Mouse (Mus musculus) midbrain, embryonic 15.5 days (tissue): ENCODE data around the gene Srsf3. TPM values are rescaled to one million over a fixed set of nuclear protein-coding genes. Genes with fewer than 3 reads are reported as not detected.
"Not testable (repeated sequence)": the region's sequence is repeated elsewhere in the genome, so short reads cannot be mapped to it uniquely, and the experiment has no call there.

Source experiments
- ATAC-seq: fragments of 200-750 bp; cut with Nextera tagmentation; replicated peaks from 2 replicates; pipeline ENCODE4 v1.8.0; 2017; ENCODE audit warnings: moderate TSS enrichment
- H3K27ac ChIP-seq: fragments of 300-500 bp; sonication (generic); 2 replicates; pipeline ENCODE4 v1.5.1; 2015; ENCODE audit warnings: mild to moderate bottlenecking, inconsistent platforms
- H3K27me3 ChIP-seq: fragments of 300-500 bp; sonication (generic); replicated peaks from 2 replicates; pipeline ENCODE4 v1.6.1; 2015; ENCODE audit warnings: inconsistent platforms
- H3K36me3 ChIP-seq: fragments of 300-500 bp; sonication (generic); replicated peaks from 2 replicates; pipeline ENCODE4 v1.6.1; 2015; ENCODE audit warnings: inconsistent platforms
- H3K4me1 ChIP-seq: fragments of 300-500 bp; sonication (generic); 2 replicates; pipeline ENCODE4 v1.6.1; 2015; ENCODE audit warnings: inconsistent platforms
- H3K4me2 ChIP-seq: fragments of 300-500 bp; sonication (generic); 2 replicates; pipeline ENCODE4 v1.6.1; 2015; ENCODE audit warnings: inconsistent platforms, mild to moderate bottlenecking, moderate library complexity
- H3K4me3 ChIP-seq: fragments of 300-500 bp; sonication (generic); 2 replicates; pipeline ENCODE4 v1.5.1; 2015; ENCODE audit warnings: mild to moderate bottlenecking, inconsistent platforms
- H3K9ac ChIP-seq: fragments of 300-500 bp; sonication (generic); 2 replicates; pipeline ENCODE4 v1.6.1; 2015; ENCODE audit warnings: mild to moderate bottlenecking, inconsistent platforms
- H3K9me3 ChIP-seq: fragments of 300-500 bp; sonication (generic); 2 replicates; pipeline ENCODE4 v1.6.1; 2016; ENCODE audit warnings: inconsistent platforms
- WGBS: fragments of 180-500 bp; shearing (Covaris S2); methylation state at CpG from one replicate; pipeline ENCODE4 v1.1.7; 2015; ENCODE audit warnings: mixed read lengths; 5-methylcytosine and 5-hydroxymethylcytosine counted together
- polyA plus RNA-seq: library from polyadenylated mRNA; unstranded; fragments of >200 nt; fragmentation: Nextera tagmentation; extraction: Ambion mirVana; gene quantifications from 2 replicates; pipeline ENCODE4 v1.2.1, GENCODE M21; 2015

Srsf3 gene
- polyA plus RNA-seq, 1 experiment from 2014 or later: 442 TPM

GRCm38 (mm10) chr17:29039351-29039750 is 6.9 kb downstream of the Srsf3 start:
- no peaks in the 10 kb centered on the region for H3K27me3 ChIP-seq
- no peaks in the 10 kb centered on the region for H3K9me3 ChIP-seq
- H3K27ac ChIP-seq: no peak overlapping the region
- H3K9ac ChIP-seq: no peak overlapping the region
- no peak overlapping the region for H3K4me3 ChIP-seq
- H3K4me2 ChIP-seq: no peak overlapping the region
- peaks cover 50% of the 10 kb centered on the region for H3K4me1 ChIP-seq
- no peak for ATAC-seq
- WGBS: 75% methylated on average over 11 of the region's 11 CpGs
- H3K36me3 ChIP-seq: peaks cover 57% of the 10 kb centered on the region

DNA sequence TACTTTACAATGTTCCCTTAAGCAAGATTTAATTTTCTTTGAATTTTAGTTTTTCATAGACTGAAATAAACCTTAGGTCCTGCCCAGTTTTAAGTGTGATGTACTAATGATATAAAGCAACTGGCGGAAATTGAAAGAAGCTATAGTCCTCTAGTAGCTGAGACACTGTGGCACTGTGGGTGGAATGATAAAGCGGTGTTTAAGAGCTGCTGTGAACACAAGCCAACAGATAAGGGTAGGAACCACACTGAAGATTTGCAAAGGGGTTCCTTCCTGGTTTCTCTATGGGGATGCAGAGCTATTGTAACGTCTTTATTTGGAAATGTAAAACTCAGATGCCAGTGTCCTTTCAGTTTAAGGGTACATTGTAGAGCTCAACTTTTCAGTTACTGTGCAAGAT is 9.2 kb downstream of the Srsf3 start:
- H3K36me3 ChIP-seq: peaks cover 69% of the 10 kb centered on the region
- H3K4me1 ChIP-seq: peaks cover 32% of the 10 kb centered on the region
- not testable (repeated sequence) for H3K4me2 ChIP-seq, ATAC-seq, H3K27ac ChIP-seq, H3K9me3 ChIP-seq, H3K9ac ChIP-seq, H3K27me3 ChIP-seq, H3K4me3 ChIP-seq
- 90% methylated on average over 3 of the region's 3 CpGs for WGBS

DNA sequence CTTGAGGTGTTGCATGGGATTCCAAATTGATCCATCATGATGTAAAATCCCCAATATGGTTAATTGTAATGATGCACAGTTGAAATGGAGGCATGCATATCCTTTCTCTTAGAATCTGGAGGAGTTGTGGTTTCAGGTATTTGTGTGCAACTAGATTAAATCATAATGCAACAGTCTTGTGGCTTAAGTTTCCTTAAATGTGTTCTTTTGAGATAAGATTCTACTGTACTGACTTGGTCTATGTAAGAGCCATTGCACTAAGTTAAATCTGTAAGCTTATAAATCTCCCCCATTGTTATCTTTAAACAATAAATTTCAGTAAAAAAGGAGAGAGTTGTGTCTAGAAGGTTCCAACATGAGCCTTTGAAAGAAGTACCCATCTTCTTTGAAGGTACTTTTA is 10.1 kb downstream of the Srsf3 start:
- Histone ChIP-seq H3K4me2 (no peak overlapping the region), H3K27me3 (no peaks in the 10 kb centered on the region), H3K9me3 (no peaks in the 10 kb centered on the region), H3K4me3 (no peak overlapping the region), H3K36me3 (peaks cover 61% of the 10 kb centered on the region), H3K9ac (no peak overlapping the region), H3K4me1 (peaks cover 23% of the 10 kb centered on the region), H3K27ac (no peak overlapping the region)
- no peak for ATAC-seq

DNA sequence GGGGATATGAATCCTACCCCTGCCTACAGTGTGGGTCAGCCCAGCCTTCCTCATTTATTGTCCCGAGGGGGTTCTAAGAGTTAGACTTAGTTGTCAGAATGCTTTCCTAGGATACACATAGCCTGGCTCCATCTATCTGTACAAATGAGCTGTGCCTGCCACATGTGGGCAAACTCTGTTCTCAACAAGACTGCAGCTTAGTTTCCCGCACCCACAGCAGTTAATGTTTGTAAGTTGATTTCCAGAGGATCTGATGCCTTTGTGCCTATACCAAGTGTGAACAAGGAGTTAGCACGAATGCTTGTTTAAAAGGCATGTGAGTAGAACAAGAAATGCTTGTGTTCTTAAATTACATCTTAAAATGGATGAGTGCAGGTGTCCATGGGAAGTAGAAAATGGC is 11.2 kb downstream of the Srsf3 start:
- no peak for ATAC-seq
- Histone ChIP-seq H3K27ac (no peak overlapping the region), H3K27me3 (no peaks in the 10 kb centered on the region), H3K4me3 (no peak overlapping the region), H3K9me3 (no peaks in the 10 kb centered on the region), H3K4me1 (peaks cover 15% of the 10 kb centered on the region), H3K4me2 (no peak overlapping the region), H3K36me3 (peaks cover 54% of the 10 kb centered on the region), H3K9ac (no peak overlapping the region)
- 86% methylated on average over 3 of the region's 3 CpGs for WGBS

GRCm38 (mm10) chr17:29044146-29044924 is 11.9 kb downstream of the Srsf3 start:
- ATAC-seq: no peak
- 85% methylated on average over 6 of the region's 6 CpGs for WGBS
- no peaks in the 10 kb centered on the region for H3K9me3 ChIP-seq
- no peak overlapping the region for H3K4me3 ChIP-seq
- H3K27ac ChIP-seq: no peak overlapping the region
- no peak overlapping the region for H3K4me2 ChIP-seq
- no peaks in the 10 kb centered on the region for H3K27me3 ChIP-seq
- peaks cover 49% of the 10 kb centered on the region for H3K36me3 ChIP-seq
- peaks cover 17% of the 10 kb centered on the region for H3K4me1 ChIP-seq
- no peak overlapping the region for H3K9ac ChIP-seq

GRCm38 (mm10) chr17:29044925-29045319 is 12.5 kb downstream of the Srsf3 start:
- H3K36me3 ChIP-seq: peaks cover 43% of the 10 kb centered on the region
- WGBS: 46% methylated on average over 1 of the region's 1 CpGs

GRCm38 (mm10) chr17:29045741-29046530 is 13.5 kb downstream of the Srsf3 start:
- peak overlapping the region; percentile 42; the same call in 1 of the 2 replicates for H3K27ac ChIP-seq
- 72% methylated on average over 12 of the region's 12 CpGs for WGBS
- no peaks in the 10 kb centered on the region for H3K27me3 ChIP-seq
- ATAC-seq: no peak
- H3K4me1 ChIP-seq: 0 out of 2 replicates have a peak, but pooled peaks cover 11% of the 10 kb centered on the region
- peaks cover 34% of the 10 kb centered on the region for H3K36me3 ChIP-seq
- no peaks in the 10 kb centered on the region for H3K9me3 ChIP-seq
- no peak overlapping the region for H3K4me3 ChIP-seq
- H3K9ac ChIP-seq: no peak overlapping the region
- no peak overlapping the region for H3K4me2 ChIP-seq

More at GRCm38 (mm10) chr17:29044925-29045319, 12.5 kb downstream of the Srsf3 start:
- H3K4me1 ChIP-seq: 0 out of 2 replicates have a peak, but pooled peaks cover 14% of the 10 kb centered on the region
- no peak overlapping the region for H3K4me2 ChIP-seq
- no peaks in the 10 kb centered on the region for H3K27me3 ChIP-seq
- H3K9me3 ChIP-seq: no peaks in the 10 kb centered on the region
- H3K4me3 ChIP-seq: no peak overlapping the region
- no peak for ATAC-seq
- no peak overlapping the region for H3K27ac ChIP-seq
- H3K9ac ChIP-seq: no peak overlapping the region

- Histone ChIP-seq H3K4me2 (no peak overlapping the region), H3K36me3 (peaks cover 28% of the 10 kb centered on the region), H3K9me3 (no peaks in the 10 kb centered on the region), H3K27ac (no peak overlapping the region), H3K9ac (no peak overlapping the region), H3K4me3 (no peak overlapping the region), H3K4me1 (0 out of 2 replicates have a peak, but pooled peaks cover 11% of the 10 kb centered on the region), H3K27me3 (no peaks in the 10 kb centered on the region)
- ATAC-seq: no peak
- WGBS: 86% methylated on average over 3 of the region's 3 CpGs
Measured at GRCm38 (mm10) chr17:29046863-29047262, 14.4 kb downstream of the Srsf3 start.

DNA sequence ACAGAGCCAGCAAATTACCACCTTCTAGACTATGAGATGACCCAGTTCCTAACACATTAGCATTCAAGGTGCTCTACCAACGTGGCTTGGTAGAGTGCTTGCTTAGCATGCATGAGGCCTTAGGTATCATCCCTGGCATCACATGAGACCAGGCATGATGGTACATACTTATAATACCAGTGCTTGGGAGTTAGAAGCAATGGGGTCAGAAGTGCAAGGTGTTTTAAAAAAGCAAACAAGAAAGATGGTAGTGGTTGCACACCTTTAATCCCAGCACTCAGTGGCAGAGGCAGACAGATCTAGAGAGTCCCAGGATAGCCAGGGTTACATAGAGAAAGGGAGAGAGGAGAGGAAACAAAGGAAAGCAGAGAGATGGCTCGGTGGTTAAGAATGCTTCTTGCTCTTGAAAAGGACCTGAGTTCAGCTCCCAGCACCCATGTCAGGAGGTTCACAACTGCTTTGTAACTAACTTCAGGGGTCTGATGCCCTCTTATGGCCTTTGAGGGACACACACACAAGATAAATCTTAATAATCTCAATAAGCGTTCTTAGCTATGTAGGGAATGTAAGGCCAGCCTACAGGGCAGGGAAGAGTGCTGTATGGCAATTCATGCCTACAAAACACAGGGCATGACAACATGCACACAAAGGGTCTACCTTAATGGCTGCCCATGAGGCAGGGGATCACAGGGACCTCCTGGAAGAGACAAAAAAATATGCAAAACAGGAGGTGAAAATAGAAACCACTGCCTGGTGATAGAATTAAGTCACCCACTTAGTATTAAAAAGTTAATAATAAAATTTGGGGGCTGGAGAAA is 15.5 kb downstream of the Srsf3 start:
- no peaks in the 10 kb centered on the region for H3K9me3 ChIP-seq
- H3K9ac ChIP-seq: no peak overlapping the region
- H3K36me3 ChIP-seq: peaks cover 27% of the 10 kb centered on the region
- H3K4me3 ChIP-seq: no peak overlapping the region
- no peak overlapping the region for H3K4me2 ChIP-seq
- H3K4me1 ChIP-seq: 0 out of 2 replicates have a peak, but pooled peaks cover 11% of the 10 kb centered on the region
- ATAC-seq: no peak
- 60% methylated on average over 3 of the region's 3 CpGs for WGBS
- H3K27me3 ChIP-seq: no peaks in the 10 kb centered on the region
- H3K27ac ChIP-seq: no peak overlapping the region

DNA sequence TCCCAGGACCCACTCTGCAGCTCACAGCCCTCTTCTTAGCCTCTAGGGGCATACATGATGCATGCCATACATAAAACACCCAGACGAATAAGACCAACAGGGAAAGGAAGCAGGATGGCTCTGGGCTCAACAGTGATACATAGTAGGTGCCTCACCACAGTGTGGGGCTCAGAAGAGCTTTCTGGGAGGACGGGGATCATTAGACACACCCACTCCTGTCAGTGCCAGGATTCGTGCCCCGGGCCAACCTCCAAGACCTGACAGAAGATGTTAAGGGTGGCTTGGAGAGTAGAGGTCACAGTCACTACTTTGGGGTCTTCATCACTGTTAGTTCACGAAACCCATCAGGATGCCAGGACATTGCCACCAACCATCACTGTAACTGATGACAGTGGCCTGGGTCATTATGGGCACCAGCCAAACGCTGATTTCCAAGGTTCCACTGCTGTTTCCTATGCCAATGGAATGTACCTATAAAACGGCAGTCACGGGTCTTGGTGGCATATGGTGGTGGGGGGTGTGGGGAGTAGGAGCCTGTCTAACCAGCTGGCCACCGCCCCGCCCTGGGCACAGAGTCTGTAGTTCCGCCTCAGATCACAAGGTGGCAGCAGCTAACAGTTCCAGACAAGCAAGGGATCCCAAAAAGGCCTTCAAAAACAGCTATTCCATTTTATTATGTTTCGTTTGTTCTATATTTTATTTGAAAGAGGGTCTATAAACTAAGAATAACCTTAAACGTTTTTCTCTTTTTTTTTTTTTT is 16.5 kb downstream of the Srsf3 start:
- H3K9ac ChIP-seq: no peak overlapping the region
- peaks cover 19% of the 10 kb centered on the region for H3K36me3 ChIP-seq
- H3K4me2 ChIP-seq: no peak overlapping the region
- H3K27me3 ChIP-seq: no peaks in the 10 kb centered on the region
- WGBS: 23% methylated on average over 13 of the region's 13 CpGs
- peak; percentile 43; the same call in 1 of the 2 replicates for ATAC-seq
- H3K27ac ChIP-seq: peak overlapping the region; percentile 14; the same call in 1 of the 2 replicates
- no peaks in the 10 kb centered on the region for H3K9me3 ChIP-seq
- H3K4me1 ChIP-seq: 0 out of 2 replicates have a peak, but pooled peaks cover 11% of the 10 kb centered on the region
- H3K4me3 ChIP-seq: no peak overlapping the region

- H3K27me3 ChIP-seq: no peaks in the 10 kb centered on the region
- H3K36me3 ChIP-seq: peaks cover 15% of the 10 kb centered on the region
- ATAC-seq: no peak
- peak overlapping the region; percentile 14; the same call in 1 of the 2 replicates for H3K27ac ChIP-seq
- H3K4me1 ChIP-seq: 0 out of 2 replicates have a peak, but pooled peaks cover 11% of the 10 kb centered on the region
- H3K4me2 ChIP-seq: no peak overlapping the region
- no peak overlapping the region for H3K9ac ChIP-seq
- no peaks in the 10 kb centered on the region for H3K9me3 ChIP-seq
- H3K4me3 ChIP-seq: no peak overlapping the region
- WGBS: 80% methylated on average over 5 of the region's 5 CpGs
Measured at GRCm38 (mm10) chr17:29049508-29049889, 17.1 kb downstream of the Srsf3 start.
